Mouse (Mus musculus): ENCODE results near the gene Scyl1.

Scyl1 gene

GRCm38 (mm10) chr19:5721233-5721632, 50.0 kb downstream of the Scyl1 start:
- ATAC-seq (ENCODE audit: low TSS enrichment), result no peak

DNA sequence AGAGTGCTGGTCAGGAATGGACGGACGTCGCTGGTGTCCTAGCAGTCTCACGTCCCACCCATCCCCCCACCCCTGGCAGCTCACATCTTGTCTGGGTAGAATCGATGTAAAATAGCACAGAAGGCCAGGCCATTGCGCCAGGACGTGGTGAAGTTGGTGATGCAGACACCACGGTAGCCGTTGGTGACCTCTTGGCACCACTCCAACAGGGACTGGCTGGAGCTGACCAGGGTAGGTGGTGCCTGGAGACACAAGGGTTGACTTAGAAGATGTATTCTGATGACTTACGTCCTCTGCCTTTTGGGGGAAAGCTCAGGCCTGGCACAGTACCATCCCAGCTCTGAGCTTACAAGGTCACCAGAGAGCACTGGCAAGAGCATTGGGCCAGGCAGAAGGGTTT, 54.3 kb downstream of the Scyl1 start:
- no peak for ATAC-seq (ENCODE audit: low TSS enrichment)

- ATAC-seq (ENCODE audit: low TSS enrichment), result peak; percentile 53; the same call in 1 of the 2 replicates
Measured at GRCm38 (mm10) chr19:5715793-5716688, 55.2 kb downstream of the Scyl1 start.

GRCm38 (mm10) chr19:5713730-5714129, 57.5 kb downstream of the Scyl1 start:
- no peak for ATAC-seq (ENCODE audit: low TSS enrichment)

DNA sequence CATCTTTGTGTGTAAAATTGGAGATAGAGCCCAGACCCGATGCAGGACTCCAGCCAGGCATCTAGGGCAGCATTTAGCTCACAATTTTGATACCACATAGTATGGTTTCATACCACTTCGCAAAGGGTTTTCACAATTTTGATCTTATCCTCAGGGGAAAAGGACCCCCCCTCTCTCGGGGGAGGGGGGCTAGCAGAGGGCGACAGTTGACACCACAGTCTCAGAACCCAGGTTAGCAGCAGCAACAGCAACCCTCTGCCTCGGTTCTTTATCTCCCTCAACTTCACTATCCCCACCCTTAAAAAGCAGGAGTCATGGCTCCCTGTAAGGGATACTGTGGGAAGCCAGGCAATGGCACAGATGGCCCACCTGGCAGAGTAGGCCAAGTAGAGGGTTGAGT, 58.0 kb downstream of the Scyl1 start:
- no peak for ATAC-seq (ENCODE audit: low TSS enrichment)

GRCm38 (mm10) chr19:5711907-5712460, 59.2 kb downstream of the Scyl1 start:
- no peak for ATAC-seq (ENCODE audit: low TSS enrichment)

GRCm38 (mm10) chr19:5711218-5711617, 60.0 kb downstream of the Scyl1 start:
- peak; percentile 81; the same call in 1 of the 2 replicates for ATAC-seq (ENCODE audit: low TSS enrichment)

GRCm38 (mm10) chr19:5710581-5710980, 60.6 kb downstream of the Scyl1 start:
- no peak for ATAC-seq (ENCODE audit: low TSS enrichment)

DNA sequence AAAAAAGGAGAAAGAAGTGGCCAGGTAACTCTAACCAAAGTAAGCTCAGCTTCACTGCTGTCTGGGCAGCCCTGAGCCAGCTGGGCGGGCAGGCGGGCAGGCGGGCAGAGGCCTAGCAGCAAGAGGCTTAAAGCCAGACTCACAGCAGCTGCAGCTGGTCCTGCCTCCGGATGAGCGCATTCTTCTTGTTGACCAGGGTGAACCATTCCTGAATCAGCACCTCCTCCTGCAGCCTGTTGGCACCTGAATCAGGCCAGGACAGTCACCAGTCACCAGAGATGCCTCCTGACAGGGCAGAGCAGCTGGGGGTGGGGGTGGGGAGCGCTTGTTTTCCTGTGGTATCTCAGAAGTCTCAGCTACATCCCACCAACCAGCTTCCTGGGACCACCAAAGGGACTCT, 61.2 kb downstream of the Scyl1 start:
- ATAC-seq (ENCODE audit: low TSS enrichment), result no peak

Data from frontal cortex, adult (tissue).